Mouse (Mus musculus) testis, adult 2 months (tissue): ENCODE measurements around the gene Tmem91.

Experiments
- CTCF ChIP-seq: fragments of 200-500 bp; IDR thresholded peaks from 2 replicates; pipeline ENCODE4 v1.5.1; 2012; ENCODE audit warnings: low read depth, mild to moderate bottlenecking, inconsistent platforms, low read length, moderate library complexity; ENCODE audit not compliant: control insufficient read depth, insufficient read depth, insufficient replicate concordance
- POLR2A ChIP-seq: fragments of 200-500 bp; IDR thresholded peaks from 2 replicates; pipeline ENCODE4 v1.6.1; 2012; ENCODE audit warnings: low read depth, mild to moderate bottlenecking, inconsistent platforms, low read length, moderate library complexity; ENCODE audit not compliant: control insufficient read depth

DNA sequence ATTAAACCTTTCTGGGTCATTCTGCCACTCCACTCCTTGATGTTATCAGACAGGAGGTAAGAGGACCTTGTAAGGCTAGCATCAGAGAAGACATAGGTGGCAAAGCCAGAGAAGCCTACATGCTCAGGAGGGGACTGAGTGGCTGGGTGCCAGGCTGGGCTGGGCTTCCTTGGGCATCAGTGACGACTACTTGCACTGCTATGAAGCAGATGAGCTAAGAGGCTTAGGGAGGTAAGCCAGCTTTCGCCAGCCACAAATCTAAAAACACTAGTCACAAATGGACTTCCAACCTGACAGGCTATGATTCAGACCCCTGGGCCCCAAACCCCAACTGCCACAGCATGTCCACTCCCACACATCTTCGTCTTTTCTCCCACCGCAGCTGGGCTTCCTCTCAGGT is 30.3 kb downstream of the Tmem91 start:
- TF ChIP-seq CTCF (no peak), POLR2A (no peak)
